Mouse (Mus musculus) layer of hippocampus, adult 2 months (tissue): ENCODE data around the gene Gm7102. TPM values are rescaled to one million over a fixed set of nuclear protein-coding genes. Genes with fewer than 3 reads are reported as not detected.
"Not testable (repeated sequence)": the region's sequence is repeated elsewhere in the genome, so short reads cannot be mapped to it uniquely, and the experiment has no call there.

Experiments used
- DNase-seq, 2 experiments: peaks; one replicate each; pipeline ENCODE4 v3.0.0; 2022; ENCODE audit warnings: low spot score in 2 of 2
- H3K27ac ChIP-seq: fragments of 200-600 bp; 2 replicates; pipeline ENCODE4 v1.8.1; 2022
- H3K4me3 ChIP-seq: fragments of 200-600 bp; 2 replicates; pipeline ENCODE4 v1.8.1; 2022; ENCODE audit warnings: mild to moderate bottlenecking
- CTCF ChIP-seq: fragments of 200-600 bp; conservative IDR thresholded peaks from 2 replicates; pipeline ENCODE4 v1.8.1; 2022; ENCODE audit warnings: antibody characterized with exemption, mild to moderate bottlenecking, moderate library complexity
- long read RNA-seq, 2 experiments: library from polyadenylated mRNA; stranded (forward); transcript quantifications; one replicate each; pipeline ENCODE4 v2.0.0; 2021; ENCODE audit warnings: borderline mapping rate in 2 of 2
- total RNA-seq, 2 experiments: library from RNA; stranded (reverse); gene quantifications; 2 replicates each; pipeline ENCODE4 v1.2.3; 2021

Gene Gm7102
- under 1 TPM in 1 of 2 experiments, not detected in 1; 0.38 TPM for total RNA-seq
- long read RNA-seq, experiment 1: 0 reads
- long read RNA-seq, experiment 2: 0 reads

DNA sequence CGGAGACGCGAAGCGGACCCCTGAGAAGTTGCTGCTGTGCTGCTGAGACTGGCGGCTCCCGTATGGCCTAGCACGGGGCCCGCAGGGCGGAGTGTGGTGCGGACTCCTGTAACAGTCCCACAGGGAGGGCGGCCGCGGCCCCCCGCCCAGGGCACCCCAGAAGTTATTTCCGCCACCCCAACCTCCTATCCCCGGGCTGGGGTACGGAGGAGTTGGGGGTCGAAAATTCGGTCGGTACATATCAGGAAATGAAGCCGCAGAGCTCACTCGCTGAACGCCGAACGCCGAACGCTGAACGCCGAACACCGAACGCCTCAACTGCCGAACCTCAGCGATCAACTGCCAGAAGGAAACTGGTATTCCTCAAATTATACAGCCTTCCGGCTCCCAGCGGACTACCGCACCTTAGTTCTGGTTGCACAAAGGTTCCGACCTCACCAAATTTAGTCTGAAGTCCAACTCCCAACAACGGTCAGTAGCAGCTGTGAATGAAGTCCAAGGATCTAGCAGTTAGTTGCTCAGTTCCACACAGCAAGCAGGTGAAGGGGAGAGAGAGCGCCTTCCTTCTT is at the start of gene Gm7102:
Gene Gm7102, minus strand, starts transcription at position 554 of the 569 bp plus-strand sequence.
- TF ChIP-seq CTCF: no peak
- Histone ChIP-seq H3K27ac (no peak within 1 kb of the TSS), H3K4me3 (peak within 1 kb of the TSS; percentile 18; the same call in 1 of the 2 replicates)
- no peak for DNase-seq

DNA sequence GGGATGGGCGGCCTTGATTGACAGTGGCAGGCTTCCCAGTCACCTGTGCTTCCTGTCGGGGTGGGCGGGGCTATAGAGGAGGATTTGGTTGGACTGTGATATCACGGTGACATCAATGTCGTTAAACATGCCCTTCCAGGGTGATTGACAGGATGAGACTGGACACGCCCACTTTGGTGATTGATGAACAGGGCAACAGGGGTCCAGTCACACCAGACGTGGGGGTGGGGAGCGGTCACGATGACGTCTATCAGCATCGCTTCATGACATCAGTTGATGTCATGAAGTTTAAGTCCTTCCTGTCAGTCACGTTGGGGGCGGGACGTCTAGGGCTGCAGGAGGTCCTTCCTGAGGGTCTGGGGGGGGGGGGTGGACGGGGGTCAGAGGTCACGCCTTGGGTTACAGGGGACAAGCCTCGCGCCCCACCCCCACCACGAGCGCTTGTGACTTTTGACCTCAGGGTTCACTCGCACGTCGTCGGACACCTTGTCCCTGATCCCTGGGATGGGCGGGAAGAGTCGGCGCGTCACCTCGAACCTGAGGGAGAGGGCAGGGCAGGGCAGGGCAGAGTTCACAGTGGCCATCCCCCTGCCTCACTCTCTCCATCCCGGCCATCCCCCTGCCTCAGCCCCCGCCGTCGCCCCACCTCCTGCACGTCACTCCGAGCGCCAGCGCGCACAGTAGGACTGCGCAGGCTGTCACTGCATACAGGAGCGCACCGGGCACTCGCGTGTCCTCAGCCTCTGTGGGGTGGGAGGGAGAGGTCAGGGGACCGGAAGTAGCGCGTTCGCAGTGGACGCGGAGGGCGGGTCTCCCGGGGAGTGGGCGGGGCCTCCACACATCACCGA is 48.8 kb upstream of the Gm7102 start:
- H3K4me3 ChIP-seq: peak overlapping the region; percentile 75
- no peak for DNase-seq
- no peak for TF ChIP-seq CTCF
- H3K27ac ChIP-seq: no peak overlapping the region

DNA sequence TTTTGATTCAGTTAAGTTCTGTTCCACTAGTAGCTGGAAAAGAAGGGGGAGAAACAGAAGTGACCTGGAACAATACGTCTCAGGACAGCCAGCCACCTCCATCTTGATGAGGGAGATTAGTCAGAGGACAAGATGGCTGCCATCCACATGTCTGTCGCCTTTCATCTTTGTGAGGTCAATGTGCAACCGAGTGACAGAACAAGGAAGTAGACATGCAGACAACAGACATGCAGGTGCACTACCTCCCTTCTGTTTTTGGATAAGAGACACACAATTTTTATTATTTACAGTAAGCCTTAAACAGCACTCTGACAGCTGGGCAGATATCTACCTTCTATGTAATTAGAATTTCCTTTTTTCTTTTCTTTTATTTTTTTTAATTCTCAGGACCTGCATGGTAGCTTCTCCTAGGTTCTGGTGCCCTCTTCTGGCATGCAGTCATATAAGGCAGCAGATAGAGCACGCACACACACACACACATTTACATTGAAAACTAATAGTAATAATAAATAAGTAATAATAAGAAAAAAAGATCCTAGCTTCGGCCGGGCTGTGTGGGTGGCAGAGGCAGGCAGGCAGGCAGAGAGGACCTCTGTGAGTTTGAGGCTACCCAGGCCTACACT is 47.7 kb upstream of the Gm7102 start:
- no peak for TF ChIP-seq CTCF

DNA sequence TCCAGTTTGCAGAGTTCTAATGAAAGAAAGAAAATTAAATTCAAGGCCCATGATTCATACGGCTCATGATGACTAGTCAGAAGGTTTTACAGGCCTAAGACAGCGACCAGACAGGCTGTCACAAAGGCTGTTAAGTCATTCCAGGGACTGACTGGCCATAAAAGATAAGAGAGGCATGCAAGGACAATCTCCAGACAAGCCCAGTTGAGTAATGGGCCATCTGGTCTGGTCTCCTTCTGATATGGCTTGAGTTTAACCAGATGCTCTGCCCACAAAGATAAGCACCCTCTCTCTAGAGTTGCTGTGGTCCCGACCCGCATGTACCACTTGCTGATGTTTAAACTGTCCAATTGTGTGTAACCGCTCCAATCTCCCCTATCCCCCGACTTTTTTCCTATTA is 31.4 kb upstream of the Gm7102 start:
- not testable (repeated sequence) for DNase-seq, H3K4me3 ChIP-seq, H3K27ac ChIP-seq

More for the DNA sequence above, 47.7 kb upstream of the Gm7102 start:
- H3K4me3 ChIP-seq: no peak overlapping the region
- DNase-seq: no peak
- no peak overlapping the region for H3K27ac ChIP-seq

DNA sequence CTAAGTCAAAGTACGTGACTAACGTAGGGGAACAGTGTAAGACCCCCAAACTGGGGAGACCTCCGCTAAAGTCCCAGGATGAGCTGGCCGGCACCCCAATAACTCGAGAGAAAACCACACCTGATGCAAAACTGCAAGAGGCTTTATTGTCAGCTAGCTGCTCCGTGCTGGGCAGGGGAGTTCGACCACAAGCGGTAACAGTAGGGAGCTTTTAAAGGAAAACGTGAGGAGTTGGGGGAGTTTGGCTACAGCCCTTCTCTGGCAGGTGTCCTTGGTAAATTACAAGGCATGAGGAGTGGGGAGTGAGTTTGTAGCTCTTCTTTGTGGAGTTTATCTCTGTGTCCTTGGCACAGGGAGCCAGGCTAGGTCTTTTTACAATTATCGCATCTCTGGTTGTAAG is 23.7 kb upstream of the Gm7102 start:
- no peak overlapping the region for H3K27ac ChIP-seq
- no peak for DNase-seq
- TF ChIP-seq CTCF: no peak

DNA sequence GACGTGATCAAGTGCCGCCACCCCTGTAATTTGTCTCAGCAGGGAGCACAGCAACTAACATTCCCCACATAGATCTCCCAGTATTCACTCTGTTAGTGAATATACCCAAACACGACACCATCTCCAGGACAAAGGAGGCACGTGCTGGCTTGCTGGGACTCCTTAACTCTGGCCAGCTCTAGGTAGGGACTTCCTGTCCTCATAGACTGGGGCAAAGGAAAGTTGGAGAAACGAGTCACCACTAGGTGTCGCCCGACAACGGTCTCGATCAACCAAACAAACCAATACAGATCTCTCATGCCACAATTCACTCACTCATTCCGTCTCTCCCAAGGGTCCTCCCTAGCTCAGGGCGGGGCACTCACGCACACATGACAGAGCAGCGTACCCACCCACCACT is 23.2 kb upstream of the Gm7102 start:
- TF ChIP-seq CTCF: no peak
- no peak overlapping the region for H3K27ac ChIP-seq
- peak; percentile 83 to 85 for DNase-seq
- H3K4me3 ChIP-seq: no peak overlapping the region

More for the DNA sequence above, 23.7 kb upstream of the Gm7102 start:
- no peak overlapping the region for H3K4me3 ChIP-seq

DNA sequence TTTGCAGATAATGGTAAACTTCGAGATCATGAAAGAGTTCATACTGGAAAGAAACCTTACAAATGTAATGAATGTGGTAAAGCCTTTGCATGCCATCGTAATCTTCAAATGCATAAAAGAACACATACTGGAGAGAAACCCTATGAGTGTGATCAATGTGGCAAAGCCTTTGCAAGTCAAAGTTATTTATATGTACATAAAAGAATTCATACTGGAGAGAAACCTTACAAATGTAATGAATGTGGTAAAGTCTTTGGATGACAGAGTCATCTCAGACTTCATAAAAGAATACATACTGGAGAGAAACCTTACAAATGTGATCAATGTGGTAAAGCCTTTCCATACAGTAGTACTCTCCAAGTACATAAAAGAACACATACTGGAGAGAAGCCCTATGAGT is 7.5 kb upstream of the Gm7102 start, which contains the start of gene Gm6020:
Gene Gm6020, plus strand, starts transcription at position 301 of the 400 bp plus-strand sequence.
- not testable (repeated sequence) for H3K4me3 ChIP-seq, DNase-seq, H3K27ac ChIP-seq

DNA sequence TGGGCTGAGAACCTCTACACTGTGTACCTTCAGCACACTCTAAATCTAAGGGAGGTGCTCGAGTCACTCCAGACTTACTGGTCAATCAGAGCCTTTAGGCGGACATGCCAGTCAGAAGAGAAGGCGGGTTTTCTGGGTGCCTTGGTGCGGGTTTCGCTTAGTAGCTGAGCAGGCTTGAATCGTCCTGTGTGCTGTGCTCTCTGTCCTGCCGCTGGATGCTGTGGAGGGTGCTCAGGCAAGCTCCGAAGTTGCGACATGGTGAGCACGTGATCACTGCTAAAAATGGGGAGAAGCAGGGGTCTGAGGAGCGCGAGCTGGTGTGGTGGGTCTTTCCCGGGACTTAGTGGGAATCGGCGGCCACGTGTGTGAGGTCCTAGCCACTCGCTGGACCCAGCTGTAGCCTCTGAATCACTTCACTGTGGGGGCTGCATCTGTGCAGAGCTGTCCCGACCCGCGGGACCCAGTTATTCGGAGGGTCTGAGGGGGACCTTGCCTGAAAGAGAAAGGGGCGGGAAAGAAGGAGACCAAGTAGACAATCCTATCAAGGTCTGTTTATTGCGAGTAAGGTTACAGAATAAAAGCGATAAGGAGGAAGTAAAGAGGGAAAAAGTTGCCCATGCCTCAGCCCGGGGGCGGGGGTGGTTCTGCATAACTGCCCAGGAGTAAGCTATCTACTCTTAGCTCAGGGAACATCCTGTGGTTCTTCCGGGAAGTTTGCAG is 24.2 kb downstream of the Gm7102 start:
- Histone ChIP-seq H3K27ac (no peak overlapping the region), H3K4me3 (peak overlapping the region; percentile 43; the same call in 1 of the 2 replicates)
- no peak for DNase-seq
- TF ChIP-seq CTCF: no peak

DNA sequence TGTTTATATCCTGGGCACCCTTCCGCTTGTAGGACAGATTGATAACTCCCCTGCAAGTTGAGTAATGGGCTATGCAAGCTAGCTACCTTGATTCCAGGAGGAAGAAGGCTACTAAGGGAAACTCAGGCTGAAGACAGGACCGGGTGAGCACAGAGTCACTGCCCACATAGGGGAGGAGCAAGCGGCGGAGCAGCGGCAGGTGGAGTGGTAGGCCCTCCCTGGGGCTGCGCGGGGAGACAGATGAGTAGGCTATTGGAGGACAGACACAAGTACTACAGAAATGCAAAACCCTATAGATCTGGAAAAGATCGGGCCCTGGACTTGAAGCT is 24.8 kb downstream of the Gm7102 start:
- TF ChIP-seq CTCF: no peak
- no peak for DNase-seq
- Histone ChIP-seq H3K27ac (no peak overlapping the region), H3K4me3 (peak overlapping the region; percentile 43; the same call in 1 of the 2 replicates)

DNA sequence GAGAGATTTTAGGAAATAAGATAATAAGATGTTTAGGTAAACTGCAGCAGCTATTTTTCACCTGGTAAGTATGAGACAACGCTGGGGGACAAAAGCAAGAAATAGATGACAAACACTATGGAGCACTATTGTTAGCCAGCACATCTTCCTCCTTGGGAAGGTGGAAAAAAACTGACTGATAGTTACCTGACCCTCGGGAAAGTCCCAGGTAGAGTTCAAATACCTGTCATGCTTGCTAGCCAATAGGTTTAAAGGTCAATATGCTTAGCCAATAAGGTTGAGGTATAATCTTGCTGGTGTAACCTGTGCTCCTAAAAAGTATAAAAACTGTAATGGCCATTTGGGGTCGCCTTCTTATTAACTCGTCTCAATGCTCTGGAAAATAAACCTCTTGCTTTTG is 34.8 kb downstream of the Gm7102 start:
- no peak for TF ChIP-seq CTCF
- no peak for DNase-seq
- peak overlapping the region; percentile 88 for H3K4me3 ChIP-seq

DNA sequence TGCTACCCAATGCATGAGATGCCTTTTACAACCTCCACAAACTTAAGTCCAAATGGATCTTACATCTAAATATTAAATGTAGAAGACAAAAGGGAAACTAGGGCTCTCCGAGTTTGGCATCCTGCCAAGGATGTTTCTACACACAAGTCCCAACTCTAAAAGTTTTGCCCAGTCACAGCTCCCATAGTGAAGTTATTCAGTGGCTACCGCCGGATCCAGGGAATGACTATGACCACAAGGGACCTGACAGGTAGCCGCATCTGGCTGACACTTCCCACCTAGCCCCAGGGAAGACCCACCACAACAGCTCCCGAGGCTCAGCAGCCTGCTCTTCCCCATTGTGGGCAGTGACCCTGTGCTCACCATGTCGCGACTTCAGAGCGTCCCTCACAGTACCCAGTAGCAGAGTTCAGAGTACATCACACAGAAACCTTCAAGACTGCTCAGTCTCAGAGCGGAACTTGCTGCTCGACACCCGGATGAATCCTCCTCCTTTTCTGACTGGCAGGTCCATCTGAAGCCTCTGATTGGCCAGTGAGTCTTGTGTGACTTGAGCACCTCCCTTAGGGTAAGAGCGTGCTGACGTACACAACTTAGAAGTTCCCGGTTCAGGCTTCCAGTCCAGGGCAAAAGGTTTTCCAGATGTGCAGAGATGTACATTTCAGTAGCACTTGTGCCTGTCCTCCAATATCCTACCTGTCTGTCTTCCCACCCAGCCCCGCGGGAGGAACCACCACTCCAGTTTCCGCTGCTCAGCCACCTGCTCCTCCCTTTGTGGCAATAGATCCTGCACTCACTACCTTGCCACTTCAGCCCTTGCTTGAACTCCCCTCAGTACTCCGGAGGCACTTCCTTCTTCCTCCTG is 35.5 kb downstream of the Gm7102 start, which contains the start of gene Zfp950:
Gene Zfp950, minus strand, starts transcription at position 499 of the 865 bp plus-strand sequence.
- no peak for TF ChIP-seq CTCF
- H3K27ac ChIP-seq: peak within 1 kb of the TSS; percentile 88

More for the DNA sequence above, 34.8 kb downstream of the Gm7102 start:
- peak overlapping the region; percentile 88 for H3K27ac ChIP-seq

DNA sequence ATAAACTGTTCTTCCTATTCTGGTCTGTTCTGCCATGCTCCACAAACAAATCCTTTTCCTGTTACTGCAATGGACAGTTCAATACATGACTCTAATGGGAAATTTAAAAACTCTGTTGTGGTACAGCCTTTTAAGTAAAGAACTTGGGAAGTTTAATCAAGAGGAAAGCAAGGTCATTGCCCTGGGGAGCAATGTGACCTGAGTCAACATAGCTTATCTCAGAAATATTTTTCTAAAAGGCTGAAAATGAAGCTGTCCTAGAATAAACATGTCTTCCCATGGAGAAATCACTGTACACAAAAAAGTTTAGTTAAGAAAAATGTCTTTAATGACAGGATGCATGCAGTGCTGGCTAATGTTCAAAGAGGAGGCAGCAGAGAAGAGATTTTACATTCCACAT is 37.5 kb downstream of the Gm7102 start:
- no peak for TF ChIP-seq CTCF
- H3K4me3 ChIP-seq: no peak overlapping the region
- DNase-seq: no peak
- H3K27ac ChIP-seq: no peak overlapping the region

More for the DNA sequence above, 35.5 kb downstream of the Gm7102 start, which contains the start of gene Zfp950:
- DNase-seq: peak; percentile 74 to 92
- peak within 1 kb of the TSS; percentile 88 for H3K4me3 ChIP-seq
